Mouse (Mus musculus) kidney, embryonic 14.5 days (tissue): ENCODE results near the gene Gm9944. TPM values are rescaled to one million over a fixed set of nuclear protein-coding genes. Genes with fewer than 3 reads are reported as not detected.

Experiments used
- ATAC-seq: fragments of 200-750 bp; cut with Nextera tagmentation; 2 replicates; pipeline ENCODE4 v1.8.0; 2017; ENCODE audit warnings: moderate number of reproducible peaks, mild to moderate bottlenecking, moderate TSS enrichment, moderate library complexity; ENCODE audit not compliant: low FRiP score, low TSS enrichment
- H3K27ac ChIP-seq: fragments of 300-500 bp; sonication (generic); 2 replicates; pipeline ENCODE4 v1.5.1; 2014; ENCODE audit warnings: low read depth, mild to moderate bottlenecking, low read length, moderate library complexity, mixed read lengths
- H3K27me3 ChIP-seq: fragments of 300-500 bp; sonication (generic); 2 replicates; pipeline ENCODE4 v1.6.1; 2014; ENCODE audit warnings: mild to moderate bottlenecking, low read length; ENCODE audit not compliant: control insufficient read depth, insufficient read depth
- H3K36me3 ChIP-seq: fragments of 300-500 bp; sonication (generic); 2 replicates; pipeline ENCODE4 v1.6.1; 2014; ENCODE audit warnings: low read length, mixed read lengths; ENCODE audit not compliant: control insufficient read depth, insufficient read depth
- H3K4me1 ChIP-seq: fragments of 300-500 bp; sonication (generic); 2 replicates; pipeline ENCODE4 v1.6.1; 2014; ENCODE audit warnings: low read length, mixed read lengths; ENCODE audit not compliant: control insufficient read depth, insufficient read depth
- H3K4me2 ChIP-seq: fragments of 300-500 bp; sonication (generic); replicated peaks from 2 replicates; pipeline ENCODE4 v1.6.1; 2014; ENCODE audit warnings: low read depth, mild to moderate bottlenecking, low read length
- H3K4me3 ChIP-seq: fragments of 300-500 bp; sonication (generic); 2 replicates; pipeline ENCODE4 v1.5.1; 2014; ENCODE audit warnings: mild to moderate bottlenecking, low read length
- H3K9ac ChIP-seq: fragments of 300-500 bp; sonication (generic); 2 replicates; pipeline ENCODE4 v1.6.1; 2014; ENCODE audit warnings: low read depth, mild to moderate bottlenecking, low read length, moderate library complexity
- H3K9me3 ChIP-seq: fragments of 300-500 bp; sonication (generic); 2 replicates; pipeline ENCODE4 v1.6.1; 2016; ENCODE audit warnings: low read length; ENCODE audit not compliant: control insufficient read depth
- WGBS: fragments of 180-500 bp; shearing (Covaris S2); extraction: QIAGEN DNeasy Blood & Tissue Kit; methylation state at CpG from one replicate; pipeline ENCODE4 v1.1.7; 2014; 5-methylcytosine and 5-hydroxymethylcytosine counted together
- polyA plus RNA-seq: library from polyadenylated mRNA; unstranded; fragments of >200 nt; fragmentation: Nextera tagmentation; extraction: Ambion mirVana; gene quantifications from 2 replicates; pipeline ENCODE4 v1.2.1, GENCODE M21; 2014

The Gm9944 gene
- not detected in 2 replicates for polyA plus RNA-seq

DNA sequence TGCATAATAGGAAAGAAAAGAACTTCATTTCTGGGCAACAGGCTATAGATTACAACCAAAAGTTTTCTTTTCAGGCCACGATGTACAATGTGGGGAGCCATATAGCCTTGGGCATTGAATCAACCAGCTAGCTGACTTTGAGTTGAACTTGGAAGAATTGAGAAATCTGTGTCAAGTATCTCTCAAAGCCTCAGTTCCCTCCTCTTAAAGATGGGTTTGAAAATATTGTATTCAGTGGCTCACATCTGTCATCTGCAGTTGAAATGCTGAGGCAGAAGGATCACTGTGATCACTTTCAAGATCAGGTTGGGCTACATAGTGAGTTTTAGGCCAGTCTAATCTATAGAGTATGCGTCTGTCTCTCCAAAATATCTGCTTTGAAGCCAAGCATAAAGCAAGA, at the start of gene Gm9944:
TSS of gene Gm9944 (minus strand) at position 101 of the 400 bp plus-strand sequence.
- no peak within 1 kb of the TSS for H3K27ac ChIP-seq
- no peaks in the 10 kb centered on the region for H3K27me3 ChIP-seq
- H3K9me3 ChIP-seq = no peaks in the 10 kb centered on the region
- no peak within 1 kb of the TSS for H3K4me3 ChIP-seq
- no peak within 1 kb of the TSS for H3K4me2 ChIP-seq
- ATAC-seq = no peak
- H3K9ac ChIP-seq = no peak within 1 kb of the TSS
- 81% methylated on average over 2 of the region's 2 CpGs for WGBS
- H3K36me3 ChIP-seq = no peaks in the 10 kb centered on the region
- H3K4me1 ChIP-seq = no peaks in the 10 kb centered on the region

DNA sequence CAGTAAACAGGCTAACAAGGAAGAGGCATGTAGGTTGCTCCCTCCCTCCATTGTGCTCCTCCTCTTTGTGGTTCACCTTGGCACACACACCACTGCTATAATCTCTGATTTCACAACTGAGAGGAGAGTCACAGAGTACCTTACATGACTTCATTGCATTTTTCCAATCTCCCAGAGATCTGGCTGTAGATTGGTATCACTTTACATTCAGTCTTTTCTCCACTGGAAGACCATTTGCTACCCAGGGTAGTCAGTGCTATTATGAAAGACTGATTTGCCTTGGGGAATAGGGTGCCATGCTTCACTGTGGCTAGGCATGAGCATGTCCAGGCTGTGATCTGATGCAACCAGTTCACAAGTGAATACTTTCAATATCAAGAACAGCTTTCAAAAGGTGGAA, 40.2 kb upstream of the Gm9944 start:
- Histone ChIP-seq H3K4me1 (no peaks in the 10 kb centered on the region), H3K27me3 (no peaks in the 10 kb centered on the region), H3K4me2 (no peak overlapping the region), H3K36me3 (no peaks in the 10 kb centered on the region), H3K9ac (no peak overlapping the region), H3K9me3 (no peaks in the 10 kb centered on the region), H3K4me3 (no peak overlapping the region), H3K27ac (no peak overlapping the region)
- ATAC-seq = no peak

DNA sequence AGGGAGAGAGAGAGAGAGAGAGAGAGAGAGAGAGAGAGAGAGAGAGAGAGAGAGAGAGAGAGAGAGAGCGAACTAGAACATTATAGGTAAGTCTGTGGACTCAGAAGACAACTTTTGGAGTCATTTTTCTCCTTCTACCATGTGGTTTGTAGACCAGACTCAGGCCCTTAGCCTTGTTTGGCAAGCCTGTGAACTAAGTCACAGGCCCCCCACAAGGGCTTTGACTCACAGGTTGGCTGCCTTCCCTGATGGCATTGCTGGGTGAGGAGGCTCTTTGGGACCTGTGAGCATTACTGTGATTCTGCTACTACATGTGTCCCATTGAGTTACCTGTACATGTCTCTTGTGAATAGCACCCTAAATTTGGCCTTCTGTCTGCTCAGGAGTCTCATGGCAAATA, 15.0 kb upstream of the Gm9944 start:
- H3K9ac ChIP-seq = no peak overlapping the region
- no peaks in the 10 kb centered on the region for H3K9me3 ChIP-seq
- WGBS = 83% methylated on average over 1 of the region's 1 CpGs
- H3K4me3 ChIP-seq = no peak overlapping the region
- no peaks in the 10 kb centered on the region for H3K36me3 ChIP-seq
- no peaks in the 10 kb centered on the region for H3K4me1 ChIP-seq
- ATAC-seq = no peak
- no peak overlapping the region for H3K27ac ChIP-seq
- H3K27me3 ChIP-seq = no peaks in the 10 kb centered on the region
- no peak overlapping the region for H3K4me2 ChIP-seq

DNA sequence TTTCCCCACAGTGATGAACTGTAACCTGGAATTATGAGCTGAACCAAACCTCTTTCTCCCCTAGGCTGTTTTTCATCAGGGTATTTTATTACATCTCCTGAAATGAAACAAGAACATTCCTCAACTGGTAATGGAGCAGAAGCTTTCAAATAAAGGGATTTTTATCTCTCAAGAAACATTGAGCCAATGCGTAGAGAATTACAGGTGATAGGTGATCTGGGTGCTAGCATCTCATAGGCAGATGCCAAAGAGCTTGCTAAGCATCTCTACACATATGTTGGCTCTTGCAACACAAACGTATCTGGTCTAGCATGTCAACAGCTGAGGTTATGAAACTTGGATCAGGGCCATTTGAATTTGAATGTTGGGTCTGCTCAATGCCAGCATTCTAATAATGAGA, 12.1 kb upstream of the Gm9944 start:
- H3K9me3 ChIP-seq = no peaks in the 10 kb centered on the region
- H3K4me1 ChIP-seq = no peaks in the 10 kb centered on the region
- H3K36me3 ChIP-seq = no peaks in the 10 kb centered on the region
- no peak overlapping the region for H3K9ac ChIP-seq
- no peak overlapping the region for H3K4me2 ChIP-seq
- H3K27me3 ChIP-seq = no peaks in the 10 kb centered on the region
- H3K4me3 ChIP-seq = no peak overlapping the region
- no peak overlapping the region for H3K27ac ChIP-seq
- 81% methylated on average over 2 of the region's 2 CpGs for WGBS
- no peak for ATAC-seq

DNA sequence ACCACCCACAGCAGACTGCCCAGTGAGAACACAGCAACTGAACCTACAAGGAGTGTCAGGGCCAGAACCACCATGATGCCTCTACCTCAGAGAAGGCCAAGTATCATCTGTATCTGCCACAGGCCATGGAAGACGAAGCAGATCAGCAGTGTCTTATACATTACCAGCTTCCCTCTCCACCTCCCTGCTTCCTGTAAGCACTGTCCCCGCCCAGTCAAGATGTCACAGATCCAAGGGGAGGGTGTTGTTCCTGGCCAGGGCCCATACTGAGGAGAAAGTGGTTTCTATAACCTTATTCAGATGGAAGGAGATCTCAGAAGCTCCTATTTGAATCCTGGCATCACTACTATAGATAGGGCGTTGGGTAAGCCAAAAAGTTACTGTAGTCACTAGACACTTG, 10.5 kb upstream of the Gm9944 start, which contains the start of gene Aadacl3:
TSS of gene Aadacl3 (minus strand) at position 101 of the 400 bp plus-strand sequence.
- 85% methylated on average over 3 of the region's 3 CpGs for WGBS
- Histone ChIP-seq H3K4me3 (no peak within 1 kb of the TSS), H3K9ac (no peak within 1 kb of the TSS), H3K27ac (no peak within 1 kb of the TSS), H3K4me1 (no peaks in the 10 kb centered on the region), H3K36me3 (no peaks in the 10 kb centered on the region), H3K9me3 (0 out of 2 replicates have a peak, but pooled peaks cover 2% of the 10 kb centered on the region), H3K27me3 (no peaks in the 10 kb centered on the region), H3K4me2 (no peak within 1 kb of the TSS)
- no peak for ATAC-seq

DNA sequence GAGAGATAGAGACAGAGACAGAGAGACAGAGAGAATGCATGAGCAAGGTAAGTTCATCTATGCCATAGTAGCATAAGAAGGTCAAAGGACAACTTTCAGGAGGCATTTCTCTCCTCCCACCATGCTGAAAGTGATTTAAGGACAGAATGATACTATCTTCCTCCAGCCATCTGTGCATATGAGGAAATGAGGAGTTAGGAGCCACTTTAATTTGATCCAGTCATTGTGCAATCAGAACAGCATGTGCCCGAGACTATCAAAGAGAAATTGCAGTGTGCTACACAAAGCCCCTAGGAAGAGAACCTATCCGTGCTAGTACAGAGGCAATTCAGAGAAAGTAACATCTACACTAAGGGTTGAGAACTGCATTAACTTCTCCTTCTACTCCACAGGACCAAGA, 4.6 kb downstream of the Gm9944 start:
- H3K4me2 ChIP-seq = no peak overlapping the region
- no peak for ATAC-seq
- 83% methylated on average over 2 of the region's 2 CpGs for whole genome bisulfite sequencing
- H3K27me3 ChIP-seq = no peaks in the 10 kb centered on the region
- H3K9ac ChIP-seq = no peak overlapping the region
- H3K27ac ChIP-seq = no peak overlapping the region
- no peak overlapping the region for H3K4me3 ChIP-seq
- H3K9me3 ChIP-seq = no peaks in the 10 kb centered on the region
- H3K4me1 ChIP-seq = no peaks in the 10 kb centered on the region
- no peaks in the 10 kb centered on the region for H3K36me3 ChIP-seq

DNA sequence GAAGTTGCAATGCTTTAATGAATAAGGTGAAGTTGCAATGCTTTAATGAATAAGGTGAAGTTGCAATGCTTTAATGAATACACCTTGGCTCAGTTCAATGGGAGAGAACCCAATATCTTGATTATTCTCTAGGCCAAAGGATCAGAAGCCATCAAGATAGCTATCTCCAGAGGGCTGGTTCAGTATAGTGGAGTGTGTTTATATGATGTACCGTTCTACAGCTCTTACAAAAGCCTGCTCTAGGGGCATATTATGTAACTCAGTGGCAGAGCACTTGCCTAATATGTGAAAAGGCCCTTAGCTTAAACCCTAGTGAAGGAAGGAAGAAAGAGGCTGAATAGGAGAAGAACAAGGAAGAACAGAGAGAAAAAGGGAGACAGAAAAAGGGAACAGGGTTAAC, 11.5 kb downstream of the Gm9944 start:
- Histone ChIP-seq H3K9me3 (no peaks in the 10 kb centered on the region), H3K36me3 (no peaks in the 10 kb centered on the region), H3K4me3 (no peak overlapping the region), H3K27ac (no peak overlapping the region), H3K4me2 (no peak overlapping the region), H3K9ac (no peak overlapping the region), H3K4me1 (no peaks in the 10 kb centered on the region), H3K27me3 (no peaks in the 10 kb centered on the region)
- 79% methylated on average over 1 of the region's 1 CpGs for WGBS
- ATAC-seq = no peak

DNA sequence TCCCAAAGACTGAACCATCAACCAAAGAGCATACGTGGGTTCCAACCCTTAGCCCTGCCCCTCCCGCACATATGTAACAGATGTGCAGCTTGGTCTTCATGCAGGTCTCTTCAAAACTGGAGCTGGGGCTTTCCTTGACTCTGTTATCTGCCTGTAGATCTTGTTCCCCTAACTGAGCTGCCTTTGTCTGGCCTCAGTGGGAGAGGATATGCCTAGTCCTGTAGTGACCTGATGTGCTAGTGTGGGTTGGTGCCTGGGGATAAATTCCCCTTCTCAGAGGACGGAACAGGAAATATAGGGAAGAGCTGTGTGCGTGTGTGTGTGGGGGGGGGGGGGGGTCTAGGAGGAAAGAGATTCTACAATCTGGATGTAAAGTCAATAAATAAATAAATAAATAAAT, 12.0 kb downstream of the Gm9944 start:
- H3K4me3 ChIP-seq = no peak overlapping the region
- H3K9me3 ChIP-seq = no peaks in the 10 kb centered on the region
- H3K36me3 ChIP-seq = no peaks in the 10 kb centered on the region
- ATAC-seq = no peak
- H3K4me1 ChIP-seq = no peaks in the 10 kb centered on the region
- H3K4me2 ChIP-seq = no peak overlapping the region
- H3K27me3 ChIP-seq = no peaks in the 10 kb centered on the region
- no peak overlapping the region for H3K27ac ChIP-seq
- no peak overlapping the region for H3K9ac ChIP-seq
- WGBS = 88% methylated on average over 4 of the region's 4 CpGs

DNA sequence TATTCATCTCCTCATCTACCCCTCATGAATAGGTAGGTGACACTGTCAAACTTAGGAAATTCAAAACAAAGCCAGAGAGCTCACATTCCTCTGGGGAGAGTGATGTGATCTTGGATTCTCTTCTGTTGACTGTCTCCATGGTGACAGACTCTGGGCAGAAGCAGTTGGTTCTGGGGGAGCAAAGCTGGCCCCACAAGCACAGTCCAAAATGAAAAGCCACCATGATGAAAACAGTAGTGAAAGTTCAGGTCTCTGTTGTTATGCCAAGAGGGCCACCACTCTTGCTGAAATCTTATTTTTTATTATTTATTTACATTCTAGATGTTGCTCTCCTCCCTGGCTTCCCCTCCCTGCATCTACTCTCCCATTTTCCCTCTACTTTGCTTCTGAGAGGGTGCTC, 14.4 kb downstream of the Gm9944 start, which contains the start of gene 1700012P22Rik:
TSS of gene 1700012P22Rik (minus strand) at position 101 of the 400 bp plus-strand sequence.
- H3K4me3 ChIP-seq = no peak within 1 kb of the TSS
- H3K27me3 ChIP-seq = no peaks in the 10 kb centered on the region
- H3K9ac ChIP-seq = no peak within 1 kb of the TSS
- no peak within 1 kb of the TSS for H3K4me2 ChIP-seq
- no peaks in the 10 kb centered on the region for H3K4me1 ChIP-seq
- no peaks in the 10 kb centered on the region for H3K9me3 ChIP-seq
- no peak for ATAC-seq
- H3K27ac ChIP-seq = no peak within 1 kb of the TSS
- H3K36me3 ChIP-seq = no peaks in the 10 kb centered on the region

DNA sequence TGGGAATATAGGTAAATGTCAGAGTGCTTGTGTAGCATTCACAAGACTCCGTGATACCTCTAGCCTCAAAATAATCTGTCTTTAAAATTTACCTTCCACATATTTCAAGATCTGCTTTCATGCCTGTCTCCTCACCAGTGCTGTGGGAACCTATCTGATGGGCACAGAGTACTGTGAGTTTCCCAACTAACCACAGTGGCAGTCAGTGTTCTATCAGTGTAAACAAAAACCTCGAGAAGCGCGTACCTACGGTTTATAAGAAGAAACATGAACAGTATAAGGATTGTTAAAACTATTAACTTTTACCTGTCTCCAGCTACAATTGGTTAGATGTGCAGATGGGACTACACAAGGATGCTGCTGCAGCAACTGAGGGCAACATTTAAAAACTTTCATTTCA, 19.9 kb downstream of the Gm9944 start:
- Histone ChIP-seq H3K27ac (no peak overlapping the region), H3K4me2 (no peak overlapping the region), H3K9me3 (no peaks in the 10 kb centered on the region), H3K9ac (no peak overlapping the region), H3K4me1 (no peaks in the 10 kb centered on the region), H3K36me3 (no peaks in the 10 kb centered on the region), H3K4me3 (no peak overlapping the region), H3K27me3 (no peaks in the 10 kb centered on the region)
- WGBS = 92% methylated on average over 5 of the region's 5 CpGs
- no peak for ATAC-seq
